Mouse (Mus musculus) adrenal gland, adult 18-20 months (tissue): ENCODE data around the gene Cdc14a. TPM values are rescaled to one million over a fixed set of nuclear protein-coding genes. Genes with fewer than 3 reads are reported as not detected.

Experiments
- DNase-seq, 2 experiments: peaks; one replicate each; pipeline ENCODE4 v3.0.0; 2021 to 2022; ENCODE audit warnings: low spot score in 2 of 2
- long read RNA-seq, 2 experiments: library from polyadenylated mRNA; stranded (forward); transcript quantifications; one replicate each; pipeline ENCODE4 v2.0.0; 2021
- total RNA-seq, 2 experiments: library from RNA; stranded (reverse); gene quantifications; 1 replicate in 1 of 2; 2 replicates in 1 of 2; pipeline ENCODE4 v1.2.3; 2021

Gene Cdc14a
- 1 to 10 TPM; 8.3 to 9.7 TPM for total RNA-seq
- long read RNA-seq, experiment 1, partial matches to known transcripts, result 2 of 2 reads
- long read RNA-seq, experiment 1, other reads (novel, unspliced or antisense), result 0 of 2 reads
- long read RNA-seq, experiment 2, full-length matches to known transcripts, result 6 of 10 reads
- long read RNA-seq, experiment 2, partial matches to known transcripts, result 2 of 10 reads
- long read RNA-seq, experiment 2, other reads (novel, unspliced or antisense), result 2 of 10 reads

GRCm38 (mm10) chr3:116423353-116424159 lies at the start of gene Cdc14a:
Gene Cdc14a, minus strand, starts transcription at chr3:116424032.
- DNase-seq, result peak; percentile 74 to 85

- DNase-seq, result no peak
Observed at GRCm38 (mm10) chr3:116465709-116466108, 41.9 kb upstream of the Cdc14a start.

- no peak for DNase-seq
Observed at GRCm38 (mm10) chr3:116464318-116464717, 40.5 kb upstream of the Cdc14a start.

GRCm38 (mm10) chr3:116461053-116461452 lies 37.2 kb upstream of the Cdc14a start:
- DNase-seq, result no peak

GRCm38 (mm10) chr3:116454529-116454928 lies 30.7 kb upstream of the Cdc14a start:
- no peak for DNase-seq

GRCm38 (mm10) chr3:116450741-116451140 lies 26.9 kb upstream of the Cdc14a start:
- DNase-seq, result no peak

GRCm38 (mm10) chr3:116444327-116444726 lies 20.5 kb upstream of the Cdc14a start:
- no peak for DNase-seq

- no peak for DNase-seq
Observed at GRCm38 (mm10) chr3:116442788-116443187, 19.0 kb upstream of the Cdc14a start.

GRCm38 (mm10) chr3:116441518-116442205 lies 17.8 kb upstream of the Cdc14a start:
- DNase-seq, result no peak

- DNase-seq, result no peak
Observed at GRCm38 (mm10) chr3:116440066-116440997, 16.5 kb upstream of the Cdc14a start.

- DNase-seq, result no peak
Observed at GRCm38 (mm10) chr3:116436811-116437601, 13.2 kb upstream of the Cdc14a start.

- no peak for DNase-seq
Observed at GRCm38 (mm10) chr3:116436113-116436512, 12.3 kb upstream of the Cdc14a start.

- DNase-seq, result no peak
Observed at GRCm38 (mm10) chr3:116434757-116435156, 10.9 kb upstream of the Cdc14a start.

- no peak for DNase-seq
Observed at GRCm38 (mm10) chr3:116425901-116426300, 2.1 kb upstream of the Cdc14a start.

- peak; percentile 65 to 71 for DNase-seq
Observed at GRCm38 (mm10) chr3:116424973-116425284, 1.1 kb upstream of the Cdc14a start.

GRCm38 (mm10) chr3:116424160-116424972 lies 534 bp upstream of the Cdc14a start:
- DNase-seq, result no peak

- peak; percentile 34 to 51 for DNase-seq
Observed at GRCm38 (mm10) chr3:116422795-116423352, 958 bp downstream of the Cdc14a start.

- DNase-seq, result no peak
Observed at GRCm38 (mm10) chr3:116422074-116422473, 1.8 kb downstream of the Cdc14a start.

GRCm38 (mm10) chr3:116421121-116421520 lies 2.7 kb downstream of the Cdc14a start:
- no peak for DNase-seq
